Mouse (Mus musculus) embryonic facial prominence, embryonic 10.5 days (tissue): Measurements from ENCODE around the gene Dnase1l3. TPM values are rescaled to one million over a fixed set of nuclear protein-coding genes. Genes with fewer than 3 reads are reported as not detected.

ENCODE experiments used
- DNase-seq: peaks from one replicate; pipeline ENCODE4 v3.0.0-alpha.2; 2017; ENCODE audit warnings: low spot score
- H3K27ac ChIP-seq: fragments of 300-500 bp; sonication (generic); replicated peaks from 2 replicates; pipeline ENCODE4 v1.5.1; 2016; ENCODE audit warnings: mild to moderate bottlenecking
- H3K27me3 ChIP-seq: fragments of 300-500 bp; sonication (generic); replicated peaks from 2 replicates; pipeline ENCODE4 v1.6.1; 2016; ENCODE audit warnings: low read depth, mild to moderate bottlenecking; ENCODE audit not compliant: poor library complexity, severe bottlenecking
- H3K36me3 ChIP-seq: fragments of 300-500 bp; sonication (generic); replicated peaks from 2 replicates; pipeline ENCODE4 v1.6.1; 2016; ENCODE audit warnings: mild to moderate bottlenecking, moderate library complexity
- H3K4me1 ChIP-seq: fragments of 300-500 bp; sonication (generic); 2 replicates; pipeline ENCODE4 v1.6.1; 2016
- H3K4me3 ChIP-seq: fragments of 300-500 bp; sonication (generic); 2 replicates; pipeline ENCODE4 v1.5.1; 2016; ENCODE audit warnings: mild to moderate bottlenecking, moderate library complexity
- H3K9me3 ChIP-seq: fragments of 300-500 bp; sonication (generic); 2 replicates; pipeline ENCODE4 v1.6.1; 2016; ENCODE audit warnings: mild to moderate bottlenecking
- WGBS: fragments of 180-500 bp; shearing (Covaris S2); methylation state at CpG from one replicate; pipeline ENCODE4 v1.1.7; 2016; 5-methylcytosine and 5-hydroxymethylcytosine counted together
- polyA plus RNA-seq: library from polyadenylated mRNA; unstranded; fragments of >200 nt; fragmentation: Nextera tagmentation; extraction: Ambion mirVana; gene quantifications from 2 replicates; pipeline ENCODE4 v1.2.1, GENCODE M21; 2016

Dnase1l3 gene
- polyA plus RNA-seq, 1 experiment from 2014 or later: 0.04 TPM

- H3K4me1 ChIP-seq: peaks cover 11% of the 10 kb centered on the region
- no peak overlapping the region for H3K4me3 ChIP-seq
- WGBS: 92% methylated on average over 19 of the region's 19 CpGs
- no peak for DNase-seq
- H3K27me3 ChIP-seq: no peaks in the 10 kb centered on the region
- H3K27ac ChIP-seq: no peak overlapping the region
- H3K36me3 ChIP-seq: peaks cover 72% of the 10 kb centered on the region
- no peaks in the 10 kb centered on the region for H3K9me3 ChIP-seq
These were observed 55.3 kb downstream of the Dnase1l3 start for GRCm38 (mm10) chr14:7938809-7939784.

DNA sequence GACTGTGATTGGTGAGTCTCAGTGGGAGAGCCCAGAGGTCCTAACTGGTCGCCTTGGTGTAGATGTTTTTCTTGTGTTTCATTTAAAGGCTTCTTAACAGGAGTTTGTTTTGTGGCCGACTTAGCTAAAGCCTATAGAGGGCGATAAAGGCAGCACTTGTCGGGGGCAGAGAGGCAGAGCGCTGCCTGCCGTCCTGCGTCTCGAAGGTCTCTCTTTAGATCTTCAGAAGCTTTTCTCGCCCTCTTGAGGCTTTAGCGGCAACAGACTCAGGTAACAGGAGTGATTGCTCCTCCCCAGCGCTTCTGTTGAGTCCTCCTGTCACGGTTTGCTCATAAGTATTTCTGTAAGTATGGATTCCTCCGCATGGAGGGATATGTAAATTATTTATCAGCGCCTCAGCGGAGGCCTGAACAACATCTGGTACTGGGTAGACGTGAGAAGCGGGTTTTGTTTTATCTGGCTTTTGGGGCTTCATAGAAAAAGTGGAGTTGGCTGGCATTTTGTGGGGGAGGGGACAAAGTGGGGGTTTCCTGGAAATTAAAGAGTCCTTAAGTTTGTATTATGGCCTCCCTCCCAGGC is 57.2 kb downstream of the Dnase1l3 start:
- H3K4me3 ChIP-seq: no peak overlapping the region
- no peaks in the 10 kb centered on the region for H3K27me3 ChIP-seq
- H3K4me1 ChIP-seq: peaks cover 6% of the 10 kb centered on the region; the same call in 1 of the 2 replicates
- DNase-seq: peak; percentile 54
- WGBS: 25% methylated on average over 17 of the region's 17 CpGs
- H3K36me3 ChIP-seq: peaks cover 72% of the 10 kb centered on the region
- H3K9me3 ChIP-seq: no peaks in the 10 kb centered on the region
- no peak overlapping the region for H3K27ac ChIP-seq

GRCm38 (mm10) chr14:7934166-7934565 is 60.2 kb downstream of the Dnase1l3 start:
- Histone ChIP-seq H3K27me3 (no peaks in the 10 kb centered on the region), H3K9me3 (no peaks in the 10 kb centered on the region), H3K4me3 (no peak overlapping the region), H3K4me1 (peaks cover 6% of the 10 kb centered on the region; the same call in 1 of the 2 replicates), H3K36me3 (peaks cover 76% of the 10 kb centered on the region), H3K27ac (no peak overlapping the region)
- 93% methylated on average over 7 of the region's 7 CpGs for WGBS
- no peak for DNase-seq

- 94% methylated on average over 4 of the region's 4 CpGs for WGBS
- Histone ChIP-seq H3K27ac (no peak overlapping the region), H3K4me1 (peaks cover 5% of the 10 kb centered on the region; the same call in 1 of the 2 replicates), H3K27me3 (no peaks in the 10 kb centered on the region), H3K36me3 (peaks cover 90% of the 10 kb centered on the region), H3K9me3 (no peaks in the 10 kb centered on the region), H3K4me3 (no peak overlapping the region)
- DNase-seq: no peak
These were observed 62.2 kb downstream of the Dnase1l3 start for GRCm38 (mm10) chr14:7932151-7932550.

DNA sequence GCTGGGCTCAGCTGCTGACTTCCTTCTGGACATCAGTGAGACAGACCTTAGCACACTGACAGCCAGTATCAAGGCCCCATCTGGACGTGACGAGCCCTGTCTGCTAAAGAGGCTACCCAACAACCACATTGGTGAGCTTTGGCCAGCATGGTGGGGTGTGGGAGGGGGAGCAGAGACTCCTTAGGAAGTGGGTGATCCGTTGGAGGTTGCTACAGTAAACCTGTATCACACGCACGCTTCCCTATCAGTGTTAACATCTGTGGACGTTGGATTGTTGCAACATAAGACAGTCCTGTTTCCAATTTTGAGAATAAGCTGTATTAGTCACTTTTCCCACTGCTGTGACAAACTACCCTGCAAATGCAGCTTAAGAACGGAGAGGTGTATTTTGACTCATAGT is 65.3 kb downstream of the Dnase1l3 start:
- Histone ChIP-seq H3K36me3 (peaks cover 97% of the 10 kb centered on the region), H3K4me1 (no peaks in the 10 kb centered on the region), H3K4me3 (no peak overlapping the region), H3K27me3 (no peaks in the 10 kb centered on the region), H3K9me3 (no peaks in the 10 kb centered on the region), H3K27ac (no peak overlapping the region)
- no peak for DNase-seq
- WGBS: 90% methylated on average over 7 of the region's 7 CpGs

DNA sequence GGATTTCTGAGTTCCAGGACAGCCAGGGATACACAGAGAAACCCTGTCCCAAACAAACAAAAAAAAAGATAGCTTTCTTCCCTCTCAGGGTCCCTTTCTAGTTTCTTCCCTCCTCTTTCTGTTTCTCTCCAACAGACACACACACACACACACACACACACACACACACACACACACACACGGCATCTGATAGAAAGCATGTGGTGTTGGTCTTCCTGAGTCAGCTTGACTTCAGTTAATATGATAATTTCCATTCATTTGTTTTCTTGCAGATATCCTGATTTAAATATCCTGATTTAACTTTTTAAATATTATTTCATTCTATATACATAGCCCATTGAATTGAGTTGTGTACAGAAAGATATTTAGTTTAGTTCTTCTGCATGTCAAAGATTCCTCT is 66.0 kb downstream of the Dnase1l3 start:
- DNase-seq: no peak
- peaks cover 97% of the 10 kb centered on the region for H3K36me3 ChIP-seq
- WGBS: 92% methylated on average over 1 of the region's 1 CpGs
- no peak overlapping the region for H3K4me3 ChIP-seq
- H3K27me3 ChIP-seq: no peaks in the 10 kb centered on the region
- H3K27ac ChIP-seq: no peak overlapping the region
- H3K9me3 ChIP-seq: no peaks in the 10 kb centered on the region
- no peaks in the 10 kb centered on the region for H3K4me1 ChIP-seq

DNA sequence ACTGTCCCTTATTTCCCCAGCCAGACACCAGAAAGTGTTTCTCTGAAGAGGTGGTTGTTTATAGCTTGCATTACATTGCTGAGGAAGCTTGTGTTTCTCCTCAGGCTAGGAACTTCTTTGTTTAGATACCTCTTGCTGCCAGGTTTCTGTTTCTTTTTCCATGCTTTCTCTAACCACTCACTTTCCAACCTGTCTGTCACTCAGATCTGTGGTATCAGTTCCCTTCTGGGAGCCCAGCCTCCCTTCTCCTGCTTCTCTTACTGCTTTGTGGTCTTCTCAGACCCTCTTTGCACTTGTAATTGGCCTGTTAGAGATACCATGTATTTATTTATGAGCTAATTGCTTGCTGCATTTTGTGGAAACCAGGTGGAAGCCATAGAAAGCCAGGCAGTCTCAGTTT is 70.7 kb downstream of the Dnase1l3 start:
- DNase-seq: no peak
- Histone ChIP-seq H3K4me1 (no peaks in the 10 kb centered on the region), H3K4me3 (no peak overlapping the region), H3K36me3 (peaks cover 96% of the 10 kb centered on the region), H3K27me3 (no peaks in the 10 kb centered on the region), H3K27ac (no peak overlapping the region), H3K9me3 (no peaks in the 10 kb centered on the region)

DNA sequence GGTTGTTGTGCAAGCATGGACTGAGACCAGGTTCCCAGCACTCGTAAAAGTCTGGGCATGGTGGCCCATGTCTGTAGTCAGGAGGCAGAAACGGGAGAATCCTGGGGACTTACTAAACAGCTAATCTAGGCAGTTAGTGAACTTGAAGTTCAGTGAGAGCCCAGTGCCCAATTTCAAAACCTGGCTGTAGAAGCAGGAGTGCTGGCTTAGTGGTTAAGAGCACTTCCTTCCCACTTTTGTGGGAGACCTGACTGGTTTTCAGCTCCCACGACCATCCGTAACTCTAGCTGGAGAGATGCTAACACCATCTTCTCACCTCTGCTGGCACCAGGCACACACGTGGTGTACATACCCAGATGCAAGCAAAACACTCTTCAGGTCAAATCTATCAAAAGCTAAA is 72.9 kb downstream of the Dnase1l3 start:
- Histone ChIP-seq H3K27ac (no peak overlapping the region), H3K4me3 (no peak overlapping the region), H3K36me3 (peaks cover 96% of the 10 kb centered on the region), H3K27me3 (no peaks in the 10 kb centered on the region), H3K9me3 (no peaks in the 10 kb centered on the region), H3K4me1 (no peaks in the 10 kb centered on the region)
- 92% methylated on average over 5 of the region's 5 CpGs for WGBS
- no peak for DNase-seq

DNA sequence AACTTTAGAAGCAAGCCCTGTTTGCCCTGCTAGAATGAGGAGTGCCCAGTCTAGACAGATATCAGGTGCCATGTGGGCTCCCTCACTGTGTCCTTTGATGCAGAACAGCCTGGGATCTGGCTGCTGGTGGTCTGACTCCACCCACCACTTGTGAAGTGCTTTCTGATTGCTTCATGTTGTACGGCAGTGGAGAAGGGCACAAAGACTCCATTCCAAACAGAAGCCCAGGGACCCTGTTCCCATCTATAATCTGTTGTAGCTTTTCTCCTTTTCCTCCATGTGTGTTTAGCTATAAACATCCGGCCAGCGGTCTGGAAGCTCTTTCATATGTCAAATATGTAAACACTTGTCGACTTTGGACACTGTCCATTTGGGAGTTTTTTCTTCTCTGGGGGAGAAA is 74.5 kb downstream of the Dnase1l3 start:
- no peaks in the 10 kb centered on the region for H3K9me3 ChIP-seq
- H3K27me3 ChIP-seq: no peaks in the 10 kb centered on the region
- H3K4me1 ChIP-seq: no peaks in the 10 kb centered on the region
- H3K27ac ChIP-seq: no peak overlapping the region
- no peak overlapping the region for H3K4me3 ChIP-seq
- peaks cover 96% of the 10 kb centered on the region for H3K36me3 ChIP-seq
- WGBS: 83% methylated on average over 4 of the region's 4 CpGs
- no peak for DNase-seq

- Histone ChIP-seq H3K27ac (no peak overlapping the region), H3K27me3 (no peaks in the 10 kb centered on the region), H3K36me3 (peaks cover 96% of the 10 kb centered on the region), H3K9me3 (no peaks in the 10 kb centered on the region), H3K4me1 (peaks cover 5% of the 10 kb centered on the region), H3K4me3 (no peak overlapping the region)
- WGBS: 94% methylated on average over 5 of the region's 5 CpGs
- no peak for DNase-seq
These were observed 75.1 kb downstream of the Dnase1l3 start for GRCm38 (mm10) chr14:7919309-7919708.

DNA sequence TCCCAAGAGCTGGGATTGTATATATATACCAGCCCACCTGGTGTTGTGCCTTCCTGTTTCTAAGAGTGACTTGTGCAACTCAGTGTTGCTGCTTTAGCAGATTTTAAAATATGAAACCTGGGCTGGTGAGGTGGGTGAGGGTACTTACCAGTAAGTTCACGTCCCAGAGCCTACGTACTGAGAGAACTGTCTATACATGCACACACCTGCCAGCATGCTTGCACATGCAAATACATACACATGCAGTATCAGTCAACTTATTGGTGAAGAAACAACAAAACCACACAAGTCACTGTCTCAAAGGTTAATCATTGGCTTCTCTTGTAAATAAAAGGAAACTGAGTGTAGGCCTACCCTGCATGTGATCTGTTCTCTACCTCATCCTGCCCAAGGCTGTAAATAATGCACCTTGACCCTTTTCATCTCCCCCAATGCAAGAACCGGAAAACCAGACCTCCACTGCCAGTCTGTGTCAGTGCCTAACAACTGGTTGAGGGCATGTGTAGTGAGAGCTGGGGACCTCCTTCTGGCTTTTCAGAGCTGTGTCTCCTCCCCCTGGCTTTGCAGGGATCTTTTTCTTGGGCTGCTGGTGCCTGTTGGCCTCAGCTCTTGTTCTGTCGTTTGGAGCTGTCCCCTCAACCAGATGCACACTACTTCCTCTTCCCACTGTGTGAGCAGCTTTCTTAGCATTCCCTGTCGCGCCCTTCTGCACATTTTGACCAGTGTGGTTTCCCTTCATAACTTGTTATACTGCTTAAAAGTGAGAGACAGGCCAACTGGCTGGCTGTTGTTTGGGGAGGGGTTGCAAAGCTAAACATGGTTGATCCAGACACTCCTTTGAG is 76.0 kb downstream of the Dnase1l3 start:
- 89% methylated on average over 6 of the region's 6 CpGs for WGBS
- Histone ChIP-seq H3K27ac (no peak overlapping the region), H3K4me3 (no peak overlapping the region), H3K36me3 (peaks cover 90% of the 10 kb centered on the region), H3K9me3 (no peaks in the 10 kb centered on the region), H3K27me3 (no peaks in the 10 kb centered on the region), H3K4me1 (peaks cover 14% of the 10 kb centered on the region)
- no peak for DNase-seq
